Mouse (Mus musculus): ENCODE data around the gene Trim44. TPM values are rescaled to one million over a fixed set of nuclear protein-coding genes. Genes with fewer than 3 reads are reported as not detected.

The Trim44 gene
- polyA plus RNA-seq, 1 experiment from 2014 or later, result 33.5 TPM

DNA sequence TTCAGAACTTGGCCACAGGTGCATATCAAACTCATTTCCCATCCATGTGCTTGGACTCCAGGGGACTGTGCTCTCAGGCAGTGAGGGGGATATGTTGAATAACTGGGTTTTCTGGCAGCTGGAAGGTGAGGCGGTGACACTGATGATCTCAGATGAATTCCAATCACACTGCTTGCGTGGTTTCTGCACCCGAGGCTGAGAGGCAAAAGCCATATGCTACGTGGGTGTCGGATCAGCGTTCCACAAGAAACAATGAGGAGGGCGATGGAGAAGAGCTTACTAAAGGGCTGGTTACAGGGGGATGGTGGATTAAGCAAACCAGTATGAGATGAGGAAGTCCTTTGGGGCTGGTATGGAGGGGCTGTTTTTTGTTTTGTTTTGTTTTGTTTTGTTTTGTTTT is 127.8 kb downstream of the Trim44 start:
- DNase-seq (ENCODE audit: low spot score) (no peak), ATAC-seq (replicated peaks; ENCODE audit: low FRiP score, low TSS enrichment, low read depth) (no peak)
- no peaks in the 10 kb centered on the region for H3K4me1 ChIP-seq (replicated peaks; ENCODE audit: control insufficient read depth, insufficient read depth, low read length)
- no peaks in the 10 kb centered on the region for H3K36me3 ChIP-seq (ENCODE audit: control insufficient read depth, insufficient read depth, low read length)
- no peaks in the 10 kb centered on the region for H3K27me3 ChIP-seq (replicated peaks; ENCODE audit: control insufficient read depth, insufficient read depth, low read length)
- no peak overlapping the region for H3K27ac ChIP-seq (ENCODE audit: low read depth)
- WGBS, result 84% methylated on average over 7 of the region's 7 CpGs
- H3K9ac ChIP-seq (ENCODE audit: low read length), result no peak overlapping the region
- H3K9me3 ChIP-seq (ENCODE audit: control insufficient read depth, low read length), result no peaks in the 10 kb centered on the region
- H3K4me3 ChIP-seq (ENCODE audit: low read depth, low read length), result no peak overlapping the region
- H3K4me2 ChIP-seq (ENCODE audit: low read length), result no peak overlapping the region

DNA sequence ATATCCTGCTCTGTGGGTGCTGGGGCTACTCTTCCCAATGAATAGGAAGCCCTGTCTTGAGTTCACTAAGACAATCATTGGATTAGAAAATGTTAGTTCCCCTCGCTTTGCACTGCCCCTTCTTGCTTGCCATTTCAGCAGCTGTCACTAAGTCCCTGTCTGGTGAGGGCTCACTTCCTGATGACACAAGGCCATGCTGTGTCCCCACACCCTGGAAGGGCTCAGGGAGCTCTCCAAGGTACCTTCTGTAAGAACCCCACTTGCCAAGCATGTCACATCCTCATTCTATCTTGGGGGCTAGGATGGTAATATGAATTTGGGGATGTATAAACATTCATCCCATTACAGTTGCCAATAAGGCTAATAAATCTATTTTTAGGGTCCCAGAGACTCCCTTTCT is 129.7 kb downstream of the Trim44 start:
- Histone ChIP-seq H3K27ac (ENCODE audit: low read depth) (no peak overlapping the region), H3K4me1 (replicated peaks; ENCODE audit: control insufficient read depth, insufficient read depth, low read length) (no peaks in the 10 kb centered on the region), H3K36me3 (ENCODE audit: control insufficient read depth, insufficient read depth, low read length) (no peaks in the 10 kb centered on the region), H3K4me3 (ENCODE audit: low read depth, low read length) (no peak overlapping the region), H3K9ac (ENCODE audit: low read length) (no peak overlapping the region), H3K9me3 (ENCODE audit: control insufficient read depth, low read length) (no peaks in the 10 kb centered on the region), H3K27me3 (replicated peaks; ENCODE audit: control insufficient read depth, insufficient read depth, low read length) (no peaks in the 10 kb centered on the region), H3K4me2 (ENCODE audit: low read length) (no peak overlapping the region)
- DNase-seq (ENCODE audit: low spot score), result no peak
- 17% methylated on average over 1 of the region's 1 CpGs for WGBS
- no peak for ATAC-seq (replicated peaks; ENCODE audit: low FRiP score, low TSS enrichment, low read depth)

DNA sequence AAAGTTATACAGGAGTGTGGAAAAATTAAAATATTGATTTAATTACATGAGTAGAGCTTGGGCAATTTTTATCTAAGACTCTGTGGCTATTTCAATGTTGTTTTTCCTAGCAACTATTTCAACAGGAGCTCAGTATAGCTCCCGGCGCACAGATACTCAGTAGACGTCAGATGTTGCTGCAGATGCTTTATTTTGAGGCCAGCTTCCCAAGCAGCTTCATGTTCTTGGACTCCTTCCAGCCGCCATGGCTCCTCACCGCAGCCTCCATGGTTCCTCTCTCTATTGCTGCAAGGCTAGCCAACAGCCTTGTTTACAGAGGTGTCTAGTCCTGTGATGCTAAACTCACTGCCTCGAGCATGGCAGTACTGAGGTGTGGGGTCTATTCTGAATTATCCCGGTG is 134.3 kb downstream of the Trim44 start:
- Histone ChIP-seq H3K4me3 (ENCODE audit: low read depth, low read length) (no peak overlapping the region), H3K4me1 (replicated peaks; ENCODE audit: control insufficient read depth, insufficient read depth, low read length) (no peaks in the 10 kb centered on the region), H3K9me3 (ENCODE audit: control insufficient read depth, low read length) (no peaks in the 10 kb centered on the region; the same call in 1 of the 2 replicates), H3K27ac (ENCODE audit: low read depth) (no peak overlapping the region), H3K27me3 (replicated peaks; ENCODE audit: control insufficient read depth, insufficient read depth, low read length) (no peaks in the 10 kb centered on the region), H3K36me3 (ENCODE audit: control insufficient read depth, insufficient read depth, low read length) (no peaks in the 10 kb centered on the region), H3K4me2 (ENCODE audit: low read length) (no peak overlapping the region), H3K9ac (ENCODE audit: low read length) (no peak overlapping the region)
- DNase-seq (ENCODE audit: low spot score) (no peak), ATAC-seq (replicated peaks; ENCODE audit: low FRiP score, low TSS enrichment, low read depth) (no peak)
- 80% methylated on average over 7 of the region's 7 CpGs for WGBS

DNA sequence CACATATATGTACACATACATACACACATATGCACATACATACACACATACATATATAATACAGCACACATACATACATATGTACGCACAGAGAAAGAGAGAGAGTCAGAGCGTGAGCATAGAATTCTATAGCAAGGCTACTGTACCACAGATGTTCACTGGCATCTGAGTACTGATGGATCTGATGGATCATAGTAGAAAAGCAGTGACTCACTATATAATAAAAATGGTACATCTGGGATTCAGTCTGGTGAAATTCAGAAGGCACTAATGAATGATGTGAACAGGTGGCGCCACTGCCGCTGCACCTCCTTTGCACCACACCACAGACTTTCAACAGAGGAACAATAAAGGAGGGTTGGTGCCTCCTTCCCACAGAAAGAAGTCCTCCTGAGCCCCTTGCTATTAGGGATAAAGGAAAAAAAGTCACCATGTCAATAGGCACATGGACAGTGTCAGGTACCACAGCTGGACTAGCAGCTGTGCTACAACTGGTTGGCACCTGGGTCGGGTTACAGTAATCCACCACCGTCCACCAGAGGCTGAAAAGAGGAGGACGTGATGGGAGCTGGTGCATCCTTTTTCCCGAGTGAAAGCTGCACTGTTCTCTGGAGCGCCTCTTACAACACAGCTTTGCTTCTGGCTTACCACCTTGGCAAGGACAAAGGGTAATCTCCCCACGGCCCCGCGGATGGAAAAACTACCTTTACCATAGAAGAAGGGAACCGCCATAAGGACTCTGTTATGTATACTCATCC is 139.9 kb downstream of the Trim44 start:
- 64% methylated on average over 13 of the region's 13 CpGs for WGBS

DNA sequence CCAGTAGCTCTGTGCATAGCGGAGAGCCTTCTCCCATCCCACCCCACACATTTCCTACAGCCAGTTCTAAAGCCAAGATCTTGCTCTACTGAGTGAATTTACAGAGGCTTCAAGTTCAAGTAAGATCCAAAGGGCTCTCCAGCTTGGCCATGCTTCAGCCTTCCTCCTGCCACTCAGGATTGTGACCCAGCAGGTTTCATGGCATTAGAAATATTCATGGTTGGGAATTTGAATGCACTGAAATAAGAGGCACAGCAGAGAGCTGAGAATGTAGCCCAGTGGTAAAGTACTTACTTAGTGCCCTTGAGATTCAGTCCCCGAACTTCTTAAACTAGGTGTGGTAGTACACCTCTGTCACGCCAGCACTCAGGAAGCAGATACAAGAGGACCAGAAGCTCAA is 140.7 kb downstream of the Trim44 start:
- ATAC-seq (replicated peaks; ENCODE audit: low FRiP score, low TSS enrichment, low read depth), result no peak
- no peaks in the 10 kb centered on the region for H3K36me3 ChIP-seq (ENCODE audit: control insufficient read depth, insufficient read depth, low read length)
- no peak overlapping the region for H3K9ac ChIP-seq (ENCODE audit: low read length)
- no peak overlapping the region for H3K4me2 ChIP-seq (ENCODE audit: low read length)
- no peaks in the 10 kb centered on the region; the same call in 1 of the 2 replicates for H3K9me3 ChIP-seq (ENCODE audit: control insufficient read depth, low read length)
- no peak for DNase-seq (ENCODE audit: low spot score)
- no peaks in the 10 kb centered on the region for H3K27me3 ChIP-seq (replicated peaks; ENCODE audit: control insufficient read depth, insufficient read depth, low read length)
- no peak overlapping the region for H3K27ac ChIP-seq (ENCODE audit: low read depth)
- no peak overlapping the region for H3K4me3 ChIP-seq (ENCODE audit: low read depth, low read length)
- WGBS, result 92% methylated on average over 3 of the region's 3 CpGs
- H3K4me1 ChIP-seq (replicated peaks; ENCODE audit: control insufficient read depth, insufficient read depth, low read length), result no peaks in the 10 kb centered on the region

More for the DNA sequence above, 139.9 kb downstream of the Trim44 start:
- DNase-seq (ENCODE audit: low spot score) (no peak), ATAC-seq (replicated peaks; ENCODE audit: low FRiP score, low TSS enrichment, low read depth) (no peak)
- Histone ChIP-seq H3K4me3 (ENCODE audit: low read depth, low read length) (no peak overlapping the region), H3K4me1 (replicated peaks; ENCODE audit: control insufficient read depth, insufficient read depth, low read length) (no peaks in the 10 kb centered on the region), H3K4me2 (ENCODE audit: low read length) (no peak overlapping the region), H3K9ac (ENCODE audit: low read length) (no peak overlapping the region), H3K36me3 (ENCODE audit: control insufficient read depth, insufficient read depth, low read length) (no peaks in the 10 kb centered on the region), H3K27me3 (replicated peaks; ENCODE audit: control insufficient read depth, insufficient read depth, low read length) (no peaks in the 10 kb centered on the region), H3K9me3 (ENCODE audit: control insufficient read depth, low read length) (no peaks in the 10 kb centered on the region; the same call in 1 of the 2 replicates), H3K27ac (ENCODE audit: low read depth) (no peak overlapping the region)

DNA sequence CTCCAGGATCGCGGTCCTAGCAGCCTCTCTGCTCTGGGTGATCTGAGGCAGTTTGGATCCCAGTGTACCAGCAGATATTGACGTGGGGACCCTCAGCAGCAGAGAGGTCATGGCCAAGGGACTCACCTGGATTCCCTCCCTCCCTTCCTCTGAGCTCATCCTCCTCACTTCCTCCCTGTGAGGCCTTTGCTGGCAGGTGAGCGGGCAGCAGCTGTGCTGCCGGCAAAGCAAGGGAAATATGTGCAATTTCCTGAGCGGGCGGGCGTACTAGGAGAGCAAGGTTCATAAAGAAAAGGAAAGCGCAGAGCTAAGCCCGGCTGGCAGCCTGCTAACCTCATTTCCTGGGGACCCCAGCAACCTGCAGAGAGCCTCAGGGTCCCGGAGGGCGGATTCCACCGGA is 148.5 kb downstream of the Trim44 start:
- peak overlapping the region; percentile 33 for H3K4me2 ChIP-seq (ENCODE audit: low read length)
- H3K27ac ChIP-seq (ENCODE audit: low read depth), result no peak overlapping the region
- ATAC-seq (replicated peaks; ENCODE audit: low FRiP score, low TSS enrichment, low read depth) (0 out of 2 replicates have a peak, but pooled peaks have one; percentile 40), DNase-seq (ENCODE audit: low spot score) (peak; percentile 74)
- peaks cover 8% of the 10 kb centered on the region for H3K4me1 ChIP-seq (replicated peaks; ENCODE audit: control insufficient read depth, insufficient read depth, low read length)
- WGBS, result 8% methylated on average over 13 of the region's 13 CpGs
- no peak overlapping the region for H3K9ac ChIP-seq (ENCODE audit: low read length)
- no peaks in the 10 kb centered on the region for H3K36me3 ChIP-seq (ENCODE audit: control insufficient read depth, insufficient read depth, low read length)
- no peak overlapping the region for H3K4me3 ChIP-seq (ENCODE audit: low read depth, low read length)
- H3K9me3 ChIP-seq (ENCODE audit: control insufficient read depth, low read length), result no peaks in the 10 kb centered on the region
- peaks cover 5% of the 10 kb centered on the region for H3K27me3 ChIP-seq (replicated peaks; ENCODE audit: control insufficient read depth, insufficient read depth, low read length)

DNA sequence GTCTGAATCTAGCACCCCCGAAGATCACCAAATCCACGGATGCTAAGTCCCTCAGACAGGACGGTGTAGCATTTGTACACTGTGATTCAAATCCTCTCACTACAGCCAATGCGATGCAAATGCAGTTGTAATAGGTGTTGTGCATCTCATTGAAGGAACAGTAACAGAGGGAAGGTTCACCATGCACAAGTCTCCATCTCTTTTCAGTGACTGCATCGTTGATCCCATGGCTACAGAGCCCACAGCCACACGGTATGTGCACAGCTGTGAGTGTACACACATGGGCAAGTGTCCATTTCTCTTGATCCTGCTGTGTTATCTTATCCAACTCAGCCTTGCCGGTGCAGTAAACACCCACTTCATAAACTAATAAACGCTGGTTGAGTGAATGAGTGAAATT is 148.9 kb downstream of the Trim44 start:
- Histone ChIP-seq H3K36me3 (ENCODE audit: control insufficient read depth, insufficient read depth, low read length) (no peaks in the 10 kb centered on the region), H3K9ac (ENCODE audit: low read length) (no peak overlapping the region), H3K27me3 (replicated peaks; ENCODE audit: control insufficient read depth, insufficient read depth, low read length) (peaks cover 5% of the 10 kb centered on the region), H3K4me2 (ENCODE audit: low read length) (peak overlapping the region; percentile 33), H3K9me3 (ENCODE audit: control insufficient read depth, low read length) (no peaks in the 10 kb centered on the region), H3K4me1 (replicated peaks; ENCODE audit: control insufficient read depth, insufficient read depth, low read length) (peaks cover 8% of the 10 kb centered on the region), H3K27ac (ENCODE audit: low read depth) (no peak overlapping the region), H3K4me3 (ENCODE audit: low read depth, low read length) (no peak overlapping the region)
- 24% methylated on average over 8 of the region's 8 CpGs for WGBS
- ATAC-seq (replicated peaks; ENCODE audit: low FRiP score, low TSS enrichment, low read depth) (0 out of 2 replicates have a peak, but pooled peaks have one; percentile 47), DNase-seq (ENCODE audit: low spot score) (peak; percentile 56)

DNA sequence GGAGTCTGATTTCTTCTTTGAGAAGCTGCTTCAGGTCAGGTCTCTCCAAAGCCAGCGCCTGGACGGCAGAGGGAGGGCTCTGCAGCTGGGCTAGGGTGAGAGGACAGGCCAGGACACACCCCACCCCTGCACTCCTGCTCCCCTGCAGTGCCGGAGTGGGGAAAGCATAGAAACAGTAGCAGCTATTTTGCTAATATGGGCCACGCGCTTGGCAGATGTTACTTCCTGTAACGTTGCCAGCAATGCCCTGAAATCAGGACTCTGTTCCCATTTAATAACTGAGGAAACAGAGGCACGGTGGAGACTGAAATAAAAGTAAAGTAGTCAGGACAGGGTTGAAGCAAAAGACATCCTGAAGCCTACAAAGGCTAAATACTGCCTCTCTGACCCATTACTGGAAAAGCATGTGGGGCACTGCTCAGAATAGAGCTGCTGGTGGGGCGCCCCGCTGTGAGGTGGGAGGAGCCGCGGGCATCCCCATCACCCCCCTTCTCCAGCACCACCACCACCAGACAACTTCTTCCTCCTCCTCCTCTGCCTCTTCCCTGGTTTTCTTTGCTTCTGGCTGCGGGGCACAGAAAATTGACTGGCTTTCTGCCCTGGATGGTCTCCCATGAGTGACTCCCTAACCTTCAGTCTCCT is 149.5 kb downstream of the Trim44 start:
- Histone ChIP-seq H3K4me3 (ENCODE audit: low read depth, low read length) (no peak overlapping the region; the same call in 1 of the 2 replicates), H3K27ac (ENCODE audit: low read depth) (no peak overlapping the region), H3K36me3 (ENCODE audit: control insufficient read depth, insufficient read depth, low read length) (no peaks in the 10 kb centered on the region), H3K4me2 (ENCODE audit: low read length) (no peak overlapping the region; the same call in 1 of the 2 replicates), H3K9ac (ENCODE audit: low read length) (no peak overlapping the region), H3K27me3 (replicated peaks; ENCODE audit: control insufficient read depth, insufficient read depth, low read length) (peaks cover 5% of the 10 kb centered on the region), H3K4me1 (replicated peaks; ENCODE audit: control insufficient read depth, insufficient read depth, low read length) (peaks cover 8% of the 10 kb centered on the region), H3K9me3 (ENCODE audit: control insufficient read depth, low read length) (no peaks in the 10 kb centered on the region)
- no peak for DNase-seq (ENCODE audit: low spot score)
- ATAC-seq (replicated peaks; ENCODE audit: low FRiP score, low TSS enrichment, low read depth), result no peak
- WGBS, result 7% methylated on average over 12 of the region's 12 CpGs

Data from intestine, embryonic 14.5 days (tissue).